Mouse (Mus musculus): ENCODE data around the gene Magi1. TPM values are rescaled to one million over a fixed set of nuclear protein-coding genes. Genes with fewer than 3 reads are reported as not detected.

Gene Magi1
- total RNA-seq, 2 experiments from 2014 or later = 14.3 to 16.6 TPM

GRCm38 (mm10) chr6:94164753-94165536 is 118.8 kb downstream of the Magi1 start:
- DNase-seq = no peak
- intact Hi-C loops (cut with DNase I) = no loop called here

GRCm38 (mm10) chr6:94163325-94163995 is 120.3 kb downstream of the Magi1 start:
- DNase-seq = no peak
- intact Hi-C loops (cut with DNase I) = no loop called here

GRCm38 (mm10) chr6:94162918-94163317 is 120.8 kb downstream of the Magi1 start:
- intact Hi-C loops (cut with DNase I) = no loop called here
- no peak for DNase-seq

GRCm38 (mm10) chr6:94159256-94159655 is 124.5 kb downstream of the Magi1 start:
- no peak for DNase-seq
- intact Hi-C loops (cut with DNase I) = no loop called here

GRCm38 (mm10) chr6:94158119-94158848 is 125.4 kb downstream of the Magi1 start:
- intact Hi-C loops (cut with DNase I) = loop anchor here (1.0 kb wide), 1 partner anchor 26 kb away; no protein-coding TSS in a partner anchor
- no peak for DNase-seq

- intact Hi-C loops (cut with DNase I) = no loop called here
- DNase-seq = no peak
Measured at GRCm38 (mm10) chr6:94155996-94156395, 127.7 kb downstream of the Magi1 start.

- DNase-seq = no peak
- intact Hi-C loops (cut with DNase I) = no loop called here
Measured at GRCm38 (mm10) chr6:94154854-94155601, 128.7 kb downstream of the Magi1 start.

- no peak for DNase-seq
- intact Hi-C loops (cut with DNase I) = no loop called here
Measured at GRCm38 (mm10) chr6:94152881-94153280, 130.8 kb downstream of the Magi1 start.

- no peak for DNase-seq
- intact Hi-C loops (cut with DNase I) = no loop called here
Measured at GRCm38 (mm10) chr6:94150876-94151275, 132.8 kb downstream of the Magi1 start.

- intact Hi-C loops (cut with DNase I) = no loop called here
Measured at GRCm38 (mm10) chr6:94149800-94150199, 133.9 kb downstream of the Magi1 start.

GRCm38 (mm10) chr6:94146206-94146493 is 137.6 kb downstream of the Magi1 start:
- intact Hi-C loops (cut with DNase I) = loop anchor here (2.0 kb wide), 1 partner anchor 41 kb away; no protein-coding TSS in a partner anchor
- no peak for DNase-seq

More at GRCm38 (mm10) chr6:94149800-94150199, 133.9 kb downstream of the Magi1 start:
- no peak for DNase-seq

- peak; percentile 75 to 82 for DNase-seq
- intact Hi-C loops (cut with DNase I) = loop anchor here (2.0 kb wide), 2 partner anchors 41 to 81 kb away; no protein-coding TSS in a partner anchor
Measured at GRCm38 (mm10) chr6:94145430-94146205, 138.1 kb downstream of the Magi1 start.

GRCm38 (mm10) chr6:94142493-94142892 is 141.2 kb downstream of the Magi1 start:
- intact Hi-C loops (cut with DNase I) = loop anchor here (5.0 kb wide), 2 partner anchors 140 to 320 kb away; partner anchors contain the start of gene Magi1

GRCm38 (mm10) chr6:94141496-94141895 is 142.2 kb downstream of the Magi1 start:
- intact Hi-C loops (cut with DNase I) = loop anchor here (2.0 to 5.0 kb wide), 3 partner anchors 61 to 321 kb away; partner anchors contain the start of gene Magi1
- DNase-seq = no peak

More at GRCm38 (mm10) chr6:94142493-94142892, 141.2 kb downstream of the Magi1 start:
- DNase-seq = no peak

GRCm38 (mm10) chr6:94139952-94140414 is 143.7 kb downstream of the Magi1 start:
- intact Hi-C loops (cut with DNase I) = loop anchor here (2.0 to 5.0 kb wide), 3 partner anchors 59 to 322 kb away; partner anchors contain the start of gene Magi1
- no peak for DNase-seq

- intact Hi-C loops (cut with DNase I) = no loop called here
- DNase-seq = no peak
Measured at GRCm38 (mm10) chr6:94136693-94137092, 147.0 kb downstream of the Magi1 start.

GRCm38 (mm10) chr6:94134159-94134558 is 149.6 kb downstream of the Magi1 start:
- intact Hi-C loops (cut with DNase I) = no loop called here
- no peak for DNase-seq

- no peak for DNase-seq
- intact Hi-C loops (cut with DNase I) = loop anchor here (1.0 kb wide), 1 partner anchor 26 kb away; no protein-coding TSS in a partner anchor
Measured at GRCm38 (mm10) chr6:94131999-94132398, 151.7 kb downstream of the Magi1 start.

- intact Hi-C loops (cut with DNase I) = no loop called here
- DNase-seq = no peak
Measured at GRCm38 (mm10) chr6:94130389-94130788, 153.3 kb downstream of the Magi1 start.
